Mouse (Mus musculus): ENCODE results near the gene Rnps1. TPM values are rescaled to one million over a fixed set of nuclear protein-coding genes. Genes with fewer than 3 reads are reported as not detected.

Rnps1 gene
- total and polyA plus RNA-seq, 2 experiments from 2014 or later, result 291 to 363 TPM

DNA sequence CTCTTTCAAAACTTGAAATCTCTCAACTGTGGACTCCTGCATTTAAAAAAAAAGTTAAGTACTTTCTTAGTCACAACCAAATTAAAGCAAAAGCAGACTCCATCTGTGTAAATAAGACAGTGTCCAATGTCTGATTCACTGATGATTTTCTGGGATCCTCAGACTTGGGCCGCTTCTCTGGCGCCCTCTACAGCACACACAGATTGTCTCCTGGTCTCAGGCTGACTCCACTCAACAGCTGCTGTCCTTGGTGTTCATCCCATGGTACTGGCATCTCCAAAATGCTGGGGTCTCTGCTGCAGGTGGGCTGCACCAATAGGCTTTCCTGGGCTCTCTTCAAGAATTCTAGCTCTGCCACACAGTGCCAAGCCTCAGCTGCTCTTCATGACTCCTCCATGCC is 24.5 kb upstream of the Rnps1 start:
- Histone ChIP-seq H3K4me2 (ENCODE audit: low read depth) (no peak overlapping the region), H3K9me3 (ENCODE audit: low read length) (no peaks in the 10 kb centered on the region), H3K36me3 (ENCODE audit: insufficient read depth) (peaks cover 77% of the 10 kb centered on the region), H3K4me3 (ENCODE audit: low read depth, low read length) (no peak overlapping the region), H3K27me3 (ENCODE audit: insufficient read depth, low read length) (no peaks in the 10 kb centered on the region), H3K4me1 (ENCODE audit: insufficient read depth) (no peaks in the 10 kb centered on the region), H3K9ac (no peak overlapping the region), H3K27ac (ENCODE audit: low read depth, low read length) (no peak overlapping the region)
- DNase-seq (peak; percentile 53), ATAC-seq (peak; percentile 43; the same call in 1 of the 2 replicates)
- 5% methylated on average over 2 of the region's 2 CpGs for WGBS
- TF ChIP-seq CTCF (IDR thresholded peaks at IDR 0.05; ENCODE audit: low read depth), result peak; percentile 75

- TF ChIP-seq CTCF (IDR thresholded peaks at IDR 0.05; ENCODE audit: low read depth), result peak; percentile 56
- H3K9ac ChIP-seq, result no peak overlapping the region
- DNase-seq, result no peak
- 70% methylated on average over 8 of the region's 8 CpGs for WGBS
- no peak overlapping the region for H3K4me2 ChIP-seq (ENCODE audit: low read depth)
- no peaks in the 10 kb centered on the region for H3K27me3 ChIP-seq (ENCODE audit: insufficient read depth, low read length)
- no peak for ATAC-seq
- H3K9me3 ChIP-seq (ENCODE audit: low read length), result no peaks in the 10 kb centered on the region
- H3K4me1 ChIP-seq (ENCODE audit: insufficient read depth), result no peaks in the 10 kb centered on the region
- peaks cover 72% of the 10 kb centered on the region for H3K36me3 ChIP-seq (ENCODE audit: insufficient read depth)
- no peak overlapping the region for H3K27ac ChIP-seq (ENCODE audit: low read depth, low read length)
- H3K4me3 ChIP-seq (ENCODE audit: low read depth, low read length), result no peak overlapping the region
These were observed 23.2 kb upstream of the Rnps1 start for GRCm38 (mm10) chr17:24391149-24391548.

- H3K27ac ChIP-seq (ENCODE audit: low read depth, low read length), result no peak overlapping the region
- ATAC-seq, result no peak
- 40% methylated on average over 4 of the region's 4 CpGs for WGBS
- no peak overlapping the region for H3K4me2 ChIP-seq (ENCODE audit: low read depth)
- peaks cover 72% of the 10 kb centered on the region for H3K36me3 ChIP-seq (ENCODE audit: insufficient read depth)
- H3K9me3 ChIP-seq (ENCODE audit: low read length), result no peaks in the 10 kb centered on the region
- no peak overlapping the region for H3K9ac ChIP-seq
- no peak for TF ChIP-seq CTCF (IDR thresholded peaks at IDR 0.05; ENCODE audit: low read depth)
- no peaks in the 10 kb centered on the region for H3K4me1 ChIP-seq (ENCODE audit: insufficient read depth)
- no peak overlapping the region for H3K4me3 ChIP-seq (ENCODE audit: low read depth, low read length)
- H3K27me3 ChIP-seq (ENCODE audit: insufficient read depth, low read length), result no peaks in the 10 kb centered on the region
- DNase-seq, result no peak
These were observed 20.8 kb upstream of the Rnps1 start for GRCm38 (mm10) chr17:24393527-24393926.

GRCm38 (mm10) chr17:24394456-24394855 is 19.9 kb upstream of the Rnps1 start:
- TF ChIP-seq CTCF (IDR thresholded peaks at IDR 0.05; ENCODE audit: low read depth), result no peak
- DNase-seq (no peak), ATAC-seq (no peak)
- Histone ChIP-seq H3K4me3 (ENCODE audit: low read depth, low read length) (no peak overlapping the region), H3K4me2 (ENCODE audit: low read depth) (no peak overlapping the region), H3K36me3 (ENCODE audit: insufficient read depth) (peaks cover 72% of the 10 kb centered on the region), H3K9ac (no peak overlapping the region), H3K4me1 (ENCODE audit: insufficient read depth) (no peaks in the 10 kb centered on the region), H3K27ac (ENCODE audit: low read depth, low read length) (no peak overlapping the region), H3K9me3 (ENCODE audit: low read length) (no peaks in the 10 kb centered on the region), H3K27me3 (ENCODE audit: insufficient read depth, low read length) (no peaks in the 10 kb centered on the region)
- WGBS, result 91% methylated on average over 7 of the region's 7 CpGs

GRCm38 (mm10) chr17:24402371-24402770 is 12.0 kb upstream of the Rnps1 start:
- ATAC-seq, result no peak
- DNase-seq, result no peak
- no peak overlapping the region for H3K4me3 ChIP-seq (ENCODE audit: low read depth, low read length)

DNA sequence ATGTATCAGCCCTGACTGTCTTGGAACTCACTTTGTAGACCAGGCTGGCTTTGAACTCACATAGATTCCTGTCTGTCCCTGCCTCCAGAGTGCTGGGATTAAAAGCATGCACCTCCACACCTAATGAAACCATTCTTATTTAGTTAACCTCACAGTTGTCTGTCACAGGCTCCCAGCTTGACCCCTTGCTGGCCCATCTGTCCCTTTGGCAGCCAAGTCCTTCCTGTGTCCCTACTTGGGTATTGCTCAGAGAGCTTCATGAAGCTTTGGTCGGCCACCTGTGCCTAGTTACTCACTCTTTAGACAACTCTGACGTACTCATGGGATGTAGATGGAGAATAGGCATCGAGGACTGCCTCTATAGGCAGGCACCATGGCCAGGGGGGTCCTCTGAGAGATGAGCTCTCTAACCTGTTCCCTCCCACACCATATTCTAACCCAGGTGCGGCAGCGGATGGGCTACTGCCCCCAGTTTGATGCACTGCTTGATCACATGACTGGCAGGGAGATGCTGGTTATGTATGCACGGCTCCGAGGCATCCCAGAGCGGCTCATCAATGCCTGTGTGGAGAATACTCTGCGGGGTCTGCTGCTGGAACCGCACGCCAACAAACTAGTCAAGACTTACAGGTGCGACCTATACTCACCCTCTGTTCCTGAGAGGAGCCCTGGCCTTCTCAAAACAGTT is 7.1 kb upstream of the Rnps1 start:
- Histone ChIP-seq H3K36me3 (ENCODE audit: insufficient read depth) (peaks cover 74% of the 10 kb centered on the region), H3K9ac (no peak overlapping the region), H3K4me1 (ENCODE audit: insufficient read depth) (no peaks in the 10 kb centered on the region), H3K27ac (ENCODE audit: low read depth, low read length) (no peak overlapping the region), H3K9me3 (ENCODE audit: low read length) (no peaks in the 10 kb centered on the region), H3K27me3 (ENCODE audit: insufficient read depth, low read length) (no peaks in the 10 kb centered on the region), H3K4me3 (ENCODE audit: low read depth, low read length) (no peak overlapping the region), H3K4me2 (ENCODE audit: low read depth) (no peak overlapping the region)
- DNase-seq (no peak), ATAC-seq (no peak)
- no peak for TF ChIP-seq CTCF (IDR thresholded peaks at IDR 0.05; ENCODE audit: low read depth)
- WGBS, result 88% methylated on average over 12 of the region's 12 CpGs

More at GRCm38 (mm10) chr17:24402371-24402770, 12.0 kb upstream of the Rnps1 start:
- Histone ChIP-seq H3K27ac (ENCODE audit: low read depth, low read length) (no peak overlapping the region), H3K36me3 (ENCODE audit: insufficient read depth) (peaks cover 87% of the 10 kb centered on the region), H3K27me3 (ENCODE audit: insufficient read depth, low read length) (no peaks in the 10 kb centered on the region), H3K9me3 (ENCODE audit: low read length) (no peaks in the 10 kb centered on the region), H3K4me1 (ENCODE audit: insufficient read depth) (no peaks in the 10 kb centered on the region), H3K9ac (no peak overlapping the region), H3K4me2 (ENCODE audit: low read depth) (no peak overlapping the region)
- TF ChIP-seq CTCF (IDR thresholded peaks at IDR 0.05; ENCODE audit: low read depth), result no peak
- 85% methylated on average over 3 of the region's 3 CpGs for WGBS

- Histone ChIP-seq H3K4me2 (ENCODE audit: low read depth) (peak overlapping the region; percentile 80), H3K9ac (peak overlapping the region; percentile 39), H3K27me3 (ENCODE audit: insufficient read depth, low read length) (no peaks in the 10 kb centered on the region), H3K9me3 (ENCODE audit: low read length) (no peaks in the 10 kb centered on the region), H3K27ac (ENCODE audit: low read depth, low read length) (peak overlapping the region; percentile 91), H3K4me1 (ENCODE audit: insufficient read depth) (peaks cover 10% of the 10 kb centered on the region; the same call in 1 of the 2 replicates), H3K36me3 (ENCODE audit: insufficient read depth) (peaks cover 48% of the 10 kb centered on the region), H3K4me3 (ENCODE audit: low read depth, low read length) (peak overlapping the region; percentile 59)
- WGBS, result 33% methylated on average over 22 of the region's 22 CpGs
- DNase-seq (no peak), ATAC-seq (peak; percentile 2; the same call in 1 of the 2 replicates)
- no peak for TF ChIP-seq CTCF (IDR thresholded peaks at IDR 0.05; ENCODE audit: low read depth)
These were observed 681 bp upstream of the Rnps1 start for GRCm38 (mm10) chr17:24413557-24414211.
